Mouse (Mus musculus) thymus, adult 2 months (tissue): ENCODE measurements around the gene Nr5a2.

Experiments
- CTCF ChIP-seq: fragments of 200-500 bp; IDR thresholded peaks from 2 replicates; pipeline ENCODE4 v1.5.1; 2012; ENCODE audit warnings: mild to moderate bottlenecking, control low read depth, low read length, moderate library complexity, borderline replicate concordance; ENCODE audit not compliant: control insufficient read depth, poor library complexity, insufficient read depth; ENCODE audit errors: extremely low read depth
- POLR2A ChIP-seq: fragments of 200-500 bp; IDR thresholded peaks from 2 replicates; pipeline ENCODE4 v1.6.1; 2012; ENCODE audit warnings: mild to moderate bottlenecking, low read length, control low read depth, moderate library complexity; ENCODE audit not compliant: control insufficient read depth, poor library complexity, insufficient read depth; ENCODE audit errors: extremely low read depth

DNA sequence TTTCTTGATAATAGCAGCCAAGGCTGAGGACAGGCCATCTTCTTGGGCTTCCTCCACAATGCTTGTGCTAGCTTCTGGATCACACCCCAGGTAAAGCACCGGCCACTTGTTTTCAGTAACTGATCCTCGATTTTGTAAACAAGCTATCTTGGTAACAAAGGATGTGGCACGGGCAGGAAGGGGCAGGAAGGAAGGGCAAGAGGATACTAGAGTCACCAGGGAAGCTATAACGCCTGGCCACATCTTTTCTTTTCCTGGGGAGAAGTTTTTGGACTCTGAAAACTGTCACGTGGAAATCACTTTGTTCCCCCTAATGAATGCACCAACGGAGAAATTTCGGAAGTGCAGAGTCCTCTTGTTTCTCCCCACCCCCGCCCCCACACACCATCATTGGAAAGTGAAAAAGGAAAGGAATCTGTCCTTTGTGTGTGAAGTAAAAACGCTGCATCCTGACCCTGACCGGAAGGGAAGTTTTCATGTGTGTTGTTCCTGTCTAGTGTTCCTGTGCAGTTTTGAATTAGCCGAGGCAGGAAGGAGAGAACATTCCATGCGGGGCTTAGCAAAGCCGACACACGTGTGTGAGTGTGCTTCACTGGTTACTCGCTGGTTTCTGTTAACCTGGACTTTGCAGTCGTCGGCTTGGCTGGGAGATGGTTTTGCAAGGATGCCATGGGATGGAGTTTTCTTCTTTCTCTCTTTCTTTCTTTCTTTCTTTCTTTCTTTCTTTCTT is 163.7 kb downstream of the Nr5a2 start:
- TF ChIP-seq CTCF (no peak), POLR2A (no peak)
